Mouse (Mus musculus) embryo, embryonic 10.5 days (tissue): ENCODE data around the gene Atl3.
"Not testable (repeated sequence)": the region's sequence is repeated elsewhere in the genome, so short reads cannot be mapped to it uniquely, and the experiment has no call there.

Experiments used
- DNase-seq: peaks from one replicate; pipeline ENCODE4 v3.0.0-alpha.2; 2015; ENCODE audit warnings: low spot score

Gene Atl3

DNA sequence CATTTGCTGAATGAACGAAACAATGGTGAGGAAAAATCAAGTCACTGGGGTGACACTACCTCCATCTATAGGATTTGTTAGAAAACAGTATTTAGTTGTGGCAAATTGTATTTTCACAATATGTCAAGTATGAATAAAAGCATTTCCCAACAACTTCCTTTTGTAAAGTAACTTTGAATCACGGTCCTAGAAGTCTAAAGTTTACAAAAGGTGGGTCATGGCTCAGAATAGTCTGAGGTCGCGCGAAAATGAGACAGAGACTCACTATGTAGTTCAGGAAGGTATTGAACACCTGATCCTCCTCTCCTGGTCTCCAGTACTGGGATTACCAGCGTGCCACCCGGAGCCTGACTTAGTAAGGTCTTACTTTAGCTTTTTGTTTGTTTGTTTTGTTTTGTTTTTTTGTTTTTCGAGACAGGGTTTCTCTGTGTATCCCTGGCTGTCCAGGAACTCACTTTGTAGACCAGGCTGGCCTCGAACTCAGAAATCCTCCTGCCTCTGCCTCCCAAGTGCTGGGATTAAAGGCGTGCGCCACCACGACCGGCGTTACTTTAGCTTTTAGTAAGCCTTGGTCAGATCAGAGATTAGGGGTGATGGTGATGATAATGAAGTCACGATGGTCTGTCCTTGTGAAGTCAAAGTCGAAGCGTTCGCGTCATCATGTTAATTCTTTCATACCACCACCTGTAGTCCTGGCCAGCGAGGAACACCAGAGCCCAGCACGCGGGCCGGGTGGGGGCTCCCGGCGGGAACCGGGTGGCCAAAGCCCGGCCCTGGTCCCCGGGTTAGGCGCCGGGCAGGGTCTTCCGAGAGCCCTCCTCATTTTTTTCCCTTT, at the start of gene Atl3:
TSS of gene Atl3 (plus strand) at position 689 of the 835 bp plus-strand sequence.
- DNase-seq = peak; percentile 10

DNA sequence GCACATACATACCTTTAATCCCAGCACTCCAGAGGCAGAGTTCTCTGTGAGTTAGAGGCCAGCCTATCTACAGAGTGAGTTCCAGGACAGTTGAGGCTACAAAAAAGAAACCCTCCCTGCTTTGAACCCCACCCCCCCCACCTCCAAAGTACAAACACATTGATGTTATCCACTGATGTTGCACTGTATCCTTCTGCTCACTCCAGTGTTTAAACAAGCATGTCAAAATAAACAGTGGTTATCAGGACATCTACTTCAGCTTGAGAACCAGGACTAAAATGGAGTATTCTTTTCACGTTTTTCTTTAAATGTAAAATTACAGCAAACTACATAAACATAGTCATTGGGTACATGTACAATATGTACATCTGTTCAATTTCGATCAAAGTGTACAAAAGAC, 48.7 kb upstream of the Atl3 start:
- no peak for DNase-seq

DNA sequence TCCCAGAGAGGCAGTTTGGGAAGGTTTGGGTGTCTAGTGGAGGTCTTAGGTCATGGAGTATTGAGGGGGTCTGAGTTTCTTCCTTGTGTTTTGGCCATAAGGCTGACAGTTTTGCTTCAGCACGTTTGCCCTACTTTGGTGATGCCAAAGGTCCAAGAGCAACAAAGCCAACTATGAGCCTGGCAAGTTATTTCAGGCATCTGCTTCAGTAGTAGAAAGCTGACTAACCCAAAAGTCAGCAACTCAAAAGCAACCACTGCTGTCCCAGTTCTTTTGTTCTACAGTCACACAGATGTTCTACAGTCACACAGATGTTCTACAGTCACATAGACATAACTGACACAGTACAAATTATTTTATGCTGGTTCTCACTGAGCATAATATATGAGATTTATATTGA, 48.2 kb upstream of the Atl3 start:
- no peak for DNase-seq

DNA sequence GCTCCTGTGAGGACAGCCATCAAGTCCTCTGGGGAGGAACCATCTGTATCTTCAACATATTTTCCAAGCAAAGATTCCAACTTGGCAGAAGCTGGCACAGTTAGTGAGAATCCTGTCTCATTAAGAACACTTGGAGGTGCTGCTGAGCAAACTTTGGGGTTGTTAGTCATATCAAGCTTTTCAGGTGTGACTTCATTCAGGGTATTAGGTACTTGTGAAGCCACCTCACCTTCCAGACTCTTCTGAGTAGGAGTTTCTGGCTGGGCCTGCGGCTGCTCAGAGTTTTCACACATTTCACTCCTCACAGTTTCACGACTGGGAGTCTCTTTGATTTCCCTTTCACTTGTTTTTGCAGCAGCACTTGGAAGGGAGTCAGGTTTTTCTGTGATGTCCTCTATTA, 37.0 kb upstream of the Atl3 start:
- DNase-seq = no peak

DNA sequence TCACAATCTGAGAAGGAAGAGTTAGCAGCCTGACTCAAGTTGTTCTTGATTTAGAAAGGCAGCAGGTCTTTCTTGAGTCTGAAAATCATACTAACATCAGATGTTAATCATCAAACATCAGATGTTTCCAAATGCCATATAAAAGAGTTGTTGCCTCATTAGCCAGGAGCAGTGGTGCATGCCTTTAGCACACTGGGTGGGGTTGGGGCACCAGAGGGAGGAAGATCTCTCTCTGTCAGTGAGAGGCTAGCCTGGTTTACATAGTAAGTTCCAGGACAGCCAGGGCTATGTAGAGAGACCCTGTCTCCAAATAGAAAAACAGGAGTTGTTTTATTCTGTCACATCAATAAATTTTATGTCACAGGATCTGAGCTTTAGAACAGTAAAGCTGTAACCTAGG, 34.9 kb upstream of the Atl3 start:
- no peak for DNase-seq

DNA sequence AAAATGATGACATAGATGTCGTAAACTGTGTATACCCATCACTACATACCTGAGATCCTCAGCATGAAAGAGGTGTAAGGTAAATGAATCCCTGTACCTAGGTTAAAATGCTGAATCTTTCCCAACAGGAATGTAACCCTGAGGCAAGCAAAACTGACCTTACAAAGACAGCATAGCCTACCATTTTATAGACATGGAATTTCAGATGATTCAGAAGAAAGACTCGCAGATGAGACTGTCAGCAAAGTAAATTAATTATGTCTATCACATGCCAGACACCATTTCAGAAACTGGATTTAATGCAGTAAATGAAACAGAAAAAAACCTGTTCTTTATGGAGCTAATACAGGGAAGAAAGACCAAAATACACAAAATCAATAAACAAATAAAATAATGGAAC, 34.5 kb upstream of the Atl3 start:
- DNase-seq = no peak

DNA sequence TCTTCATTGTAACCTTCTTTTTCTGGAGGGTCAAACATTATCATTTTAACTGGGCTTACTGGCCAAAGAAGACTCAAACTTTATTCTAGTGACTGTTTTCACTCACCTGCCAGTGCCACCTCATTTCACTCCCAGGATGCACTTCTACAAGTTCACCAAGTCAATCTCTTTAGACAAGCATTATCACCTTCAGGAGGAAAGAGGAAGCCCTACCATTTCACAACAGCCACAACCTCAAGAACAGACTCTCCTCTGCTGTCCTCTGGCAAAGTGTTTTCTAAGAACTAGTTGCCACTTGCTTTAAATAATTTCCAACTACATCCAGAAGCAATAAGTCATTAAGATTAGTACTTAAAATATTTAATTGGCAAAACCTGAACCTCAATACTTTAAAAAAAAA, 25.9 kb upstream of the Atl3 start:
- DNase-seq = no peak

DNA sequence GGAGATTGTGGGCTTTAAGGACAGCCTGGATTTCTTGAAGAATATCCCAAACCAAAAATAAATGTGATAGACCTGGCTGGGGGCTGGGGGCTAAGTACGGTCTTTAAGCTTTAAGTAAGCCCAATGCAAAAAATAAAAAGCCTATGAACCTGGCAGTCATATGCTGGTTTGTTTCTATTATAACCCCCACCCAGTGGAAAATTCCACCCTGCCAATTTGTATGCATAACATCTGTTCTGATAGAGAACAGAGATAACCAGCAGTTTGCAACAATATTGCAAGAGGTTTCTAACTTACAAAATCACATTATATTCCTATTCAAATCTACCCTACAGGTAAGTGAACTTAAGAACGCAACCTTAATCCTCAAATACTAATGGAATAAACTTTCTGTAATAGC, 23.2 kb upstream of the Atl3 start:
- no peak for DNase-seq

DNA sequence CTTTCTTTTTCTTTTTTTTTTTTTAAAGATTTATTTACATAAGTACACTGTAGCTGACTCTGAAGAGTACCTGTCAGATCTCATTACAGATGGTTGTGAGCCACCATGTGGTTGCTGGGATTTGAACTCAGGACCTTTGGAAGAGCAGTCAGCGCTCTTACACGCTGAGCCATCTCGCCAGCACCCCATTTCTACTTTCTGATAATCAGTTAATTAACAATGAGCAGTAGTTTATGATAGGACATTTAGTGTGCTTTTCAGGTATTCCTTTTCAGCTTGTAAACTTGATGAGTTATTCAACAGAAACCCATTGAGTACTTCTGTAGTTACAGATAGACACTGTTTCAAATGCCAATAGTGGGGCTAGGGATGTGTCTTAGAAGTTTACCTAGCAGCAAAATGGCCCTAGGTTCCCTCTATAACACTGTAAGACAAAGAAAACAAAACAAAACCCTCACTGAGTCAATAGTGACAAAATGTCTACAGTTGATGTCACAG, 14.0 kb upstream of the Atl3 start:
- DNase-seq = no peak

DNA sequence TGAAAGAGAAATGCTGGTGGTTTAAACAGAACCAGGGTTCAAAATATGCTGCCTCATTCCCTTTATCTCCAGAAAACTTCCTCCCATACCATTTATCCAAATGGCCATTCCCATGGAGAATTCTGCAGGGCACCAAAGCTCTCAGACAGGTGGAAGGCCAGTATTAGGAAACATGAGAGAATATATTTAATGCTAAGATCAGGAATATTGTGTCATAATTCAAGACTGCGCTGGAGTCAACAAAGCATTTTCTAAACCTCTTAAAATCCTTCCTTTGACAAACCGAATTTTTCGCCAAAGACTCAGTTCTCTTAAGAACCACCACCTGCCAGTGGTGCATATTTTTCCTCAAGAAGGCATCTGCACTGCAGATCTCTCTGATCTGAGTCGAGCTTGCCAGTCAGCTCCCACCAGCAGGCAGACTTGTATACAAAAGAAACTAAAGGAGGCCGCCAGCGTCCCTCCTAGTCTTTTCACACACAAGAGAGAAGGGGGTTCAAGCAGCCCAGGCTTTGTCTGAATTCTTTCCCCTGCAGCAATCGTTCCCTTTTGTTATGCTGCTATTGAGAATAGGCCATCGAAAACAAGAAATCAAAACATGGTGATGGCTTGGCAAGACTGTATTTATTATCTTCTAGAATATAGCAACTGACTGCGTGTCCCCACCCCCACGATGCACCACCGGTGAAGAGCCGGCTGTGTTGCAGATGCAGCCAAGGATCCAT, 12.1 kb upstream of the Atl3 start:
- peak; percentile 74 for DNase-seq

DNA sequence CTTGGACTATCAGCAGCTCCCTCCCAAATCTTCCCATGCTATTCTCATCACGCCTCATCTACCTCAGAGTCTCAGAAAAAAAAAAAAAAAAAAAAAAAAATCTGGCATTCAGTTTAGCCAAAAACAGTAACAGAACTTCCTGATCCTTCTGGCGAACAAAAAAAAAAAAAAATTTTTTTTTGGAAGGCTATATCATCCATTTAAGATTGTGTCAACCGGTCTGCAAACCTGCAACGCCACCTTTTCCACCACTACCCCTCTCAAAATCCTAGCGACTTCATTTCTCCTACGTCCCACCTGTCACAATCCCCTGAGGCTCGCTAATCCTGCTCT, 11.6 kb upstream of the Atl3 start:
- no peak for DNase-seq

DNA sequence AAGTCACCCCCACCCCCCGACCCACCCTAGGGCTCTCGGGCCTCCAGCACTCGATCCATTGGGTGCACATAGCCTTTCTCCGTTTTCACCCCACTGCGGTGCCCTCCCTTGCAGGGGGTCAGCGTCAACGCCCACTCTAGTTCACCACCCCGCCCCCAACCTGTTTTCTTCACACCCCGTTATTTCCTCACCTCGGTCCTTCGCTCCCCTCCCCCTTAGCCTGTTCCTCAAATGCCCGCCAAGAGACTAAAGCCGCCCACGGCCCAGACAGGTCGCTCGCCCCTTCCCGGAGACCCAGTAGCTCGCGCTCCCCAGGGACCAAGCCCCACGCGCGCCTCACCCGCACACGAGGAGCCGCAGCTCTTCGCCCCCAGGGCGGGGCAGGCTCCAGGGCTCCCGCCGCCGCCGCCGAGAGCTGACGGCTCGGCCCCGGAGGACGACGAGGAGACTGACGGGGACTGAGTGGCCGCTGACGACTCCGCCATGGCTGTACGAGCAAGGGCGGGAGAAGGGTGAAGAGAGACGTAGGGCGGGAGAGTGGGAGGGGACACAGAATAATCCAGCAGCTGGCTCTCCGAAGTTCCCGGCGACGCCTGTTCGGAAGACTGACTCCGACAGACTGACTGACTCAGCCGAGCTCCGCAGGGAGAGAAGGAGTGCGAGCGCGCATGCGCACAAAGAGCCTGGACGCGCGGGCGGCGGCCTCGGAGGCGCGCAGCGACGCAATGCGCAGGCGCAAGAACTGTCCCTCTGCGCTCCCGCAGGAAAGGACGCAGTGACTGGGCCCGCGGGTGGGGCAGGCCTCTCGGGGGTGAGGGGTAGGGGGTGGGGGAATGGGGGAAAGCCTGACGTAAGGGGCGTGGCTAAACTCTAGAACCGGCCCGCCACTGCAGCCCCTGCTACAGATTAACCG, 11.0 kb upstream of the Atl3 start, which contains the start of gene Rtn3:
TSS of gene Rtn3 (minus strand) at position 683 of the 913 bp plus-strand sequence.
- peak; percentile 98 for DNase-seq

DNA sequence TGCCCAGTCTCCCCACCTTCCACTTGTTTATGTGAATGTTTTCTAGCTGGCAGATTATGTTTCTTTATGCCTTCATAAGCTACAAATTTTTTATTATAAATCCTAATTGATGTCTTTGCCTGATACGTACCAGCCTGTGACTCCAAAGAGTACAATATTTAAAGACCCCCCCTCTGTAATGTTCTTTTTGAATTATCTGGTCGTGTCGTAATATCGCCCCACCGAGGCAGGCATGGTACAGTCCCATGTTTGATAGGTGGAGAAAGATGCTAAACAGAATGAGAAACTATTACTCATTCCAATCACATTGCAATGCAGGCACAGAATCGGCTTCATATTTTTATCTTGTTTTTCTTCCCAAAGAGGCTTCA, 10.3 kb upstream of the Atl3 start:
- DNase-seq = no peak

DNA sequence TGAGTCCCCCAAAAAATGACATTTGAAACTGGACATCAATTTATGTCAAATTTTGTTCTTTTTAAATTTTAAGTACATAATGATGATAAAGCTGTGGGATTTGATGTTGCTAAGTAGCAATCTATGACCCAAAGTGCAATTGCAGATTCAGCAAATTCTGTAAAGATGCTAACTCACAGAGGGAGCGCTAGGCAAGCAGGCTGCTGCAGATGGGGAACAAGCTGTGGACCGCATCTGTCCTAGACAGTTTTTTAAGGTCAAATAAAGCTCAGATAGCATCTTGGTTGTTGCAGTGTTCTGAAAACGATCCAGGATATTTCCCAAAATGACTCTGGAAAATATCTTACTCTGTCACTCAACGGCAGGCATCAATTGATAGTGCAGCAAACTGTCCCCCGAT, 9.8 kb upstream of the Atl3 start:
- no peak for DNase-seq

DNA sequence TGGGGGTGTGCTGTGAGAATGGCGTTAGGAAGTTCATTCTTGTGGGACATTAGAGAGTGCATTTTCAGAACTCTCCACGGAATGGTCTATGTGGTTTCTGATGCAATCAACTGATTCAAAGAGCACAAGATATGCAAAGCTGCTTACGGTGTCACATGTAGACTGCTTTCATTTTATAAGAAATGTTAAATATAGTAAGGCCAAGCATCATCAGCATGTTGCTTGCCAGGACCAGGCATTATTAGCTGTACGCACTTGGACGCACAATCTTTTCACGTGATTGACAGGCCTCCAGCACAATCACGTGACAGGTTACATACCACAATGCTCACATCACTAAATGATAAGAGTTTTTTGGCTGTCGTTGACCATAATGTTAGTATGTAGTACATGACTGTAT, 6.2 kb upstream of the Atl3 start:
- no peak for DNase-seq

DNA sequence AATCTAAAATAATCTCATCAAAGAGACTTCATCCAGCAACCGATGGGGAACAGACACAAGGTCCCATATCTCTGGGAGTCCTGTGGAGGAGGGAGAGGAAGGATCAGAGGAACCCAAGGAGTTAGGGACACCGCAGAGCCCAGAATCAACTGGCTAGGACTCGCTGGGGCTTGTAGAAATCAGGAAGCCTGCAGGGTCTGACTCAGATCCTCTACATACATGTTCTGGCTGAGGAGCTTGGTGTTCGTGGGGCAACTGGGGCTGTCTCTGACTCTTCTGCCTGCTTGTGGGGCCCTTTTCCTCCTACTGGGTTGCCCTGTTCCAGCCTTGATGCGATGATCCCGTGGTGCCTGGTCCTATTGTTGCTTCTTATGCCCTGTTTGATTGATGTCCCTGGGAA, 1.9 kb upstream of the Atl3 start:
- no peak for DNase-seq

DNA sequence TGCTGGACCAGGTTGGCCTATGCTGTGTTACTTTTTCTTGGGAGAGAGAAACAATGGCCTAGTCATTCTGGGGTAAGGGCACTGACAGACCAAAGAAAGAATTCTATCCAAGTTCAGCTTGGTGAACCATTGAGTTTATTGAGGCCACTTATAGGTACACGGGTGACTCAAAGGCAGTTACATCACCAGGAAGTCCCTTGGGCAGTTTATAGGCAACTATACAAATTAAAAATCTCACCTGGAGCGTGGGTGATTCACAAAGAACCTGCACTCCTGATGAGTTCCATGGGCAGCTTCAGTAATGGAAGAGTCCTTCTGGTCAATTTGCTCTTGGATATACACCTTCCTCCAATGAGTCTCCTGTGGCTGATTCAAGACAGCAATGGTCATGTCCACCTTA, 1.2 kb upstream of the Atl3 start:
- DNase-seq = no peak

DNA sequence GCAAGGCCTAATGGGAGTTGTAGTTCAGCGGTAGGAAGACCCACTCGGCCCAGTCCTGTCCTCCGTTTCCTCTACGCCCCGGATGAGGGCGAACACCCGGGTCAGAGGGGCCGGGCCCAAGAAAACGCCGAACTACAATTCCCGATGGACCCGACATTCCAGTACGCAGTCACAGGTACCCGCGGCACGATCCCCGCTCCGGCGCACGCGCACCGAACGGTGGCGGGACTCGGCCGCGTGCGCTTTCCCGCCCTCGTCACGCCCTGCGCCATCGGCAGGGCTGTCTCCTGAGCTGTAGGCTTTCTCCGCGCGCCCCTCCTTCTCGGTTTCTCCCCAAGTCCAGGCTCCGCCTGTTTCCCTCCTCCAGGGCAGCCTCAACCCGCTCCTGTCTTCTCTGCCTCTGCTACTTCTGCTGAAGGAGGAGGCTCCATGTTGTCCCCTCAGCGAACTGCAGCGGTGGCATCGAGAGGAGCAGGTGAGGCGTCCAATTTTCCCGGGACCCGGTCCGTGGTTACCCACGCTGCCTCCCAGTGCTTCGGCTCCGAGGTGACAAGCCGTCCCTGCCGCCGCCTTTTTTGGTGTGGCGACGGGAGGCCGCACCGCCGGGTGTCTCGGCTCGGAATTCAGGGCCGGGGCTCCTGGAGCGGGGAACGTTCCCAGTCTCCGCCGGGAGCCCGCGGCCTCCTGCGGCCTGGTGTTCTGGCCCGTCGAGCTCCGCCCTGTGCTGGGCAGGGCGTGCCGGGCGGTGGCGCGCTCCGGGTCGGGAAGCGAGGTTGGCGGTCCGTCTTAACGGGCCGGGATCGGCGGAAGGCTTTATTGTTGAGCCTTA, 561 bp downstream of the Atl3 start:
- DNase-seq = peak; percentile 96

DNA sequence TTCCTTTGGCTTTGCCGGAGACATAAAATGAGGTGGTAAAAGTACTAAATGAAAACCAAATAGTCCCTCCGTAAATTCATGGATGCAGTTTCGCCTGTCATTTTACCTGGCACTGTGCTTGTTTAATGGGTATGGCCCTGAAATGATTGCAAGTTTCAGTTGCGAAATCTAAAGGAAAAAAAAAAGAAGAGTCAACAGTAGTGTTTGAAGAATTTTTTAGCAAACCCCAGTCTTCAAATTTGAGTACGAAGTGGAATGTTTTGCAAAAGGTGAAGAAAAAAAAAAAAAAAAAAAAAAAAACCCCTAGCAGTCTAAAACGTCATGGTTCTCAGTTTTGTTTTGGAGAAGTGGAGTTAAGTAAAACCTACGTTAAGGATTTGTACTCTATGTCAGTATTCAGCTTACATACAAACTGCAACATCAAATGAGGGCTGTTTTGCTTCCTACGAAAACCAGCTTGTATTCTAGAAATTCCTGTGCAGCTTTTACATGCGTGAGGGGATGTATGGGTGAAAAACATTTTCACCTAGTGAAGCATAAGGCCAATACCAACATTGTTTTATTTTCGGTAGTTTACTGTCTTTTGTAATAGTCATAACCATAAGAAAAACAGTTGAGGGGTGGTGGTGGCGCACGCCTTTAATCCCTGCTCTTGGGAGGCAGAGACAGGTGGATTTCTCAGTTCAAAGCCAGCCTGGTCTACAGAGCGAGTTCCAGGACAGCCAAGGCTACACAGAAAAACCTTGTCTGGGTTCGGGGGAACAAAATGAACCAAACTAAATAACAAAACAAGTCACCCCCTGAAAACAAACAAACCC, 1.6 kb downstream of the Atl3 start:
- peak; percentile 44 for DNase-seq

DNA sequence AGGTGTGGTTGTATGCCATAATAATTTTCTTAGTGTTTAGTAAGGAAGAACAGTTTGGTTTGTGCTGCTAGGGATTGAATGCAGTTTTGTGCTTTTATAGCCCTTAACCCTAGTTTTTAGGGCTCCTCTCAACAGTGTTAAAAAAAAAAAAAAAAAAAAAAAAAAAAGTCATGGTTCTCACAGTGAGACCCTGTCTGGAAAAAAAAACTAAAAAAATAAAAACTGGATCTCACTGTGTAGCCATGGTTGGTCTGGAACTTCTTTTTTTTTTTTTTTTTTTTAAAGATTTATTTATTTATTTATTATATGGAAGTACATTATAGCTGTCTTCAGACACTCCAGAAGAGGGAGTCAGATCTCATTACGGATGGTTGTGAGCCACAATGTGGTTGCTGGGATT, 2.2 kb downstream of the Atl3 start:
- DNase-seq = not testable (repeated sequence)

DNA sequence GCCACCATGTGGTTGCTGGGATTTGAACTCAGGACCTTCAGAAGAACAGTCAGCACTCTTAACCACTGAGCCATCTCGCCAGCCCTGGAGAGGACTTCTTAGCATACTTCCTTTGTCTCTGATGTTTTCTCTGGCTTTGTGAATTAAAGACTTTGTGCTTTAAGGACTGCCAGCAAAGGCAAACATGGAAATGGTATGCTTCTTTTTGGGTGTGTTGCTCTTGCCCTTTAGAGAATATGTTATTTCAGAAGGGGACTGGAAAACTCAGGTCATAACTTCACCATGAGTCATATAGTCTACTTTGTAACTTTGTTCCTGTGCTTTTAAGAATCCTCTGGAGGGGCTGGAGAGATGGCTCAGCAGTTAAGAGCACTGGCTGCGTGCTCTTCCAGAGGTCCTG, 5.0 kb downstream of the Atl3 start:
- no peak for DNase-seq
